Mouse (Mus musculus) cerebellum, adult 2 months (tissue): ENCODE results near the gene Trpm2.

Experiments used
- CTCF ChIP-seq: fragments of 200-500 bp; IDR thresholded peaks from 2 replicates; pipeline ENCODE4 v1.5.1; 2011; ENCODE audit warnings: low read depth, mild to moderate bottlenecking, control low read depth, low read length, moderate library complexity, borderline replicate concordance; ENCODE audit not compliant: insufficient read depth
- POLR2A ChIP-seq: fragments of 200-500 bp; IDR thresholded peaks from 2 replicates; pipeline ENCODE4 v1.6.1; 2011; ENCODE audit warnings: low read length, control low read depth, borderline replicate concordance; ENCODE audit not compliant: insufficient read depth

DNA sequence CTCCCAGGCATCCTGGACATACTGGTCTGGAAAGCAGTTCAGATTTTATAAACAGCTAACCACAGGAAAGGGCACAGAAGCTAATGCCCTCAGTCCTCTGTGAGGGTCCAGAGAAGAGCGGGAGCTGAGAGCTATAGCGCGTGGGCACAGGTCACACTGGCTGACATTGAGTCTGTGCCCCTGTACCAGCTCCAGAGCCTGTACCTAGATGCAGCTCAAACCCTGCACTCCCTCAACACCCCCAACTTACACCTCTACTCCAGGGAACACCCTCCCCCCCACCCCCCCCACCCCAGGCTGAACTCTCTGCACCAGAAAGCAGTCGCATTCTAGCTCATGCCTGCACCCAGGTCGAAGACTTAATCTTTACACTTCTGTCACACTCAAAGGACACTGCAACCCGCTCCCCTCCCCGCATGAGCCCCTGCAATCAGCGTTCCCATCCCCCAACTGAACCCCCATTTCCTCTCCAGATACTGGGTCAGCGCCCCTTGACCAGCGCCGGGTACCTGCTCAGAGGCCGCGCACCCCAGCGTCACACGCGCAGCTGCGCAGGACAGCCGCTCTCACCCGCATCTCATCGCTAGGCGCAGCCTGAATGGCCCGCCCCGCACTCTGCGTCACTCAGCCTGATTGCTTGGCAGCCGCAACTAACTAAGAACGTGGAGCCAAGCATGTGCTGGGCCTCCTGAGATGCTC lies 940 bp downstream of the Trpm2 start:
- no peak for TF ChIP-seq CTCF
- TF ChIP-seq POLR2A = peak; percentile 55; the same call in 1 of the 2 replicates
